Comparison of ENCODE assay signal across 8 mouse cellular contexts in genomic region chr5:33954354-33954753, GRCm38 (mm10). TPM values are rescaled to one million over a fixed set of nuclear protein-coding genes. Genes with fewer than 3 reads are reported as not detected.
DNase-seq lines count a peak whose midpoint lies in the region; ATAC-seq and TF ChIP-seq lines count a peak whose summit lies in the region.

No protein-coding gene starts in this region.

- no peak overlapping the region for H3K27ac ChIP-seq in kidney, embryonic 14.5 days (ENCODE audit: low read depth, low read length)
- H3K27ac ChIP-seq in hindbrain, postnatal 0 days: peak overlapping the region; percentile 48; the same call in 1 of the 2 replicates
- no peak overlapping the region for H3K27ac ChIP-seq in limb, embryonic 11.5 days (replicated peaks; ENCODE audit: low read depth, low read length)
- no peak overlapping the region for H3K27ac ChIP-seq in stomach, postnatal 0 days (replicated peaks)

- H3K4me3 ChIP-seq in kidney, embryonic 14.5 days (ENCODE audit: low read length): no peak overlapping the region
- H3K4me3 ChIP-seq in hindbrain, postnatal 0 days (ENCODE audit: low read length): peak overlapping the region; percentile 26
- no peak overlapping the region for H3K4me3 ChIP-seq in limb, embryonic 11.5 days (ENCODE audit: low read depth, low read length)
- H3K4me3 ChIP-seq in stomach, postnatal 0 days (ENCODE audit: low read depth, low read length): no peak overlapping the region

- DNase-seq in kidney, adult 18-20 months: peak; percentile 80
- DNase-seq in cerebellum, adult 9-11 months: peak; percentile 84
- peak; percentile 85 to 88 for DNase-seq in frontal cortex, postnatal 36 days (ENCODE audit: low spot score in 2 of 2)
- DNase-seq in hindbrain, postnatal 0 days (ENCODE audit: low spot score): peak; percentile 84
- DNase-seq in limb, embryonic 11.5 days (ENCODE audit: low spot score): peak; percentile 67
- peak; percentile 45 to 72 for DNase-seq in natural killer cell, adult 2 months (ENCODE audit: low spot score in 2 of 2)
- peak; percentile 62 for DNase-seq in stomach, postnatal 0 days (ENCODE audit: low spot score)

- no peak for ATAC-seq in kidney, embryonic 14.5 days (ENCODE audit: low FRiP score, low TSS enrichment)
- peak; percentile 94 for ATAC-seq in hindbrain, postnatal 0 days
- no peak for ATAC-seq in limb, embryonic 11.5 days (ENCODE audit: insufficient number of reproducible peaks, low FRiP score, low TSS enrichment, low read depth)
- peak; percentile 38; the same call in 1 of the 2 replicates for ATAC-seq in stomach, postnatal 0 days (ENCODE audit: low FRiP score, low TSS enrichment)

- TF ChIP-seq EP300 in stomach, postnatal 0 days (optimal IDR thresholded peaks at IDR 0.05): no peak

- WGBS in kidney, embryonic 14.5 days: 46% methylated on average over 10 of the region's 10 CpGs
- WGBS in hindbrain, postnatal 0 days: 20% methylated on average over 10 of the region's 10 CpGs
- 38% methylated on average over 10 of the region's 10 CpGs for WGBS in limb, embryonic 11.5 days
- 36% methylated on average over 10 of the region's 10 CpGs for WGBS in stomach, postnatal 0 days

- H3K4me2 ChIP-seq in kidney, embryonic 14.5 days (replicated peaks; ENCODE audit: low read depth, low read length): no peak overlapping the region
- peak overlapping the region; percentile 36; the same call in 1 of the 2 replicates for H3K4me2 ChIP-seq in hindbrain, postnatal 0 days (ENCODE audit: low read depth, low read length)
- H3K4me2 ChIP-seq in limb, embryonic 11.5 days (ENCODE audit: low read depth, severe bottlenecking): no peak overlapping the region
- no peak overlapping the region for H3K4me2 ChIP-seq in stomach, postnatal 0 days (replicated peaks; ENCODE audit: low read depth)

- no peaks in the 10 kb centered on the region for H3K36me3 ChIP-seq in kidney, embryonic 14.5 days (ENCODE audit: control insufficient read depth, insufficient read depth, low read length)
- H3K36me3 ChIP-seq in hindbrain, postnatal 0 days (ENCODE audit: insufficient read depth, low read length): no peaks in the 10 kb centered on the region
- no peaks in the 10 kb centered on the region for H3K36me3 ChIP-seq in limb, embryonic 11.5 days (ENCODE audit: control insufficient read depth, insufficient read depth, low read length)
- no peaks in the 10 kb centered on the region for H3K36me3 ChIP-seq in stomach, postnatal 0 days (ENCODE audit: control insufficient read depth, insufficient read depth, low read length)

- H3K27me3 ChIP-seq in kidney, embryonic 14.5 days (ENCODE audit: control insufficient read depth, insufficient read depth, low read length): no peaks in the 10 kb centered on the region
- no peaks in the 10 kb centered on the region for H3K27me3 ChIP-seq in hindbrain, postnatal 0 days (ENCODE audit: insufficient read depth, low read length)
- H3K27me3 ChIP-seq in limb, embryonic 11.5 days (ENCODE audit: control insufficient read depth, insufficient read depth, low read length): no peaks in the 10 kb centered on the region
- no peaks in the 10 kb centered on the region for H3K27me3 ChIP-seq in stomach, postnatal 0 days (ENCODE audit: control insufficient read depth, insufficient read depth, low read length)

- TF ChIP-seq CTCF in hindbrain, postnatal 0 days (IDR thresholded peaks at IDR 0.05; ENCODE audit: low read depth): peak; percentile 95
- peak; percentile 91 for TF ChIP-seq CTCF in stomach, postnatal 0 days (IDR thresholded peaks at IDR 0.05; ENCODE audit: low read depth)

- peaks cover 21% of the 10 kb centered on the region for H3K9me3 ChIP-seq in kidney, embryonic 14.5 days (ENCODE audit: control insufficient read depth, low read length)
- H3K9me3 ChIP-seq in hindbrain, postnatal 0 days (ENCODE audit: low read length): no peaks in the 10 kb centered on the region
- peaks cover 7% of the 10 kb centered on the region; the same call in 1 of the 2 replicates for H3K9me3 ChIP-seq in limb, embryonic 11.5 days (ENCODE audit: control insufficient read depth, low read length)
- H3K9me3 ChIP-seq in stomach, postnatal 0 days (ENCODE audit: control insufficient read depth, low read length): no peaks in the 10 kb centered on the region; the same call in 1 of the 2 replicates

- no peak overlapping the region for H3K9ac ChIP-seq in kidney, embryonic 14.5 days (ENCODE audit: low read depth, low read length)
- no peak overlapping the region for H3K9ac ChIP-seq in hindbrain, postnatal 0 days (replicated peaks; ENCODE audit: low read length)
- no peak overlapping the region for H3K9ac ChIP-seq in limb, embryonic 11.5 days (ENCODE audit: low read length)
- H3K9ac ChIP-seq in stomach, postnatal 0 days (ENCODE audit: low read length): no peak overlapping the region

- no peaks in the 10 kb centered on the region for H3K4me1 ChIP-seq in kidney, embryonic 14.5 days (ENCODE audit: control insufficient read depth, insufficient read depth, low read length)
- H3K4me1 ChIP-seq in hindbrain, postnatal 0 days (ENCODE audit: insufficient read depth, low read length): no peaks in the 10 kb centered on the region
- H3K4me1 ChIP-seq in limb, embryonic 11.5 days (ENCODE audit: control insufficient read depth, insufficient read depth, low read length): no peaks in the 10 kb centered on the region
- H3K4me1 ChIP-seq in stomach, postnatal 0 days (replicated peaks; ENCODE audit: control insufficient read depth, insufficient read depth): no peaks in the 10 kb centered on the region

RNA-seq across cellular contexts. Expression of gene Nelfa, which starts 18.1 kb away (rescaled TPM):
- polyA plus RNA-seq in kidney, embryonic 14.5 days (2014; fragmentation: Nextera tagmentation; extraction: Ambion mirVana): 47.4 and 60.3 TPM in 2 replicates
- total RNA-seq in hindbrain, postnatal 0 days (2014; rRNA removed): 31.2 and 36.2 TPM in 2 replicates
- 29.4 and 29.6 TPM in 2 replicates for polyA plus RNA-seq in hindbrain, postnatal 0 days (2015; fragmentation: Nextera tagmentation; extraction: Ambion mirVana)
- 71.0 and 78.7 TPM in 2 replicates for polyA plus RNA-seq in limb, embryonic 11.5 days (2014; fragmentation: Nextera tagmentation; extraction: Ambion mirVana)
- polyA plus RNA-seq in stomach, postnatal 0 days (2015; fragmentation: Nextera tagmentation; extraction: Ambion mirVana): 20.4 and 20.5 TPM in 2 replicates

RNA-seq across cellular contexts. Expression of gene Gm1673, which starts 28.9 kb away (rescaled TPM):
- polyA plus RNA-seq in kidney, embryonic 14.5 days (2014; fragmentation: Nextera tagmentation; extraction: Ambion mirVana): 79.8 and 124 TPM in 2 replicates
- total RNA-seq in hindbrain, postnatal 0 days (2014; rRNA removed): 626 and 692 TPM in 2 replicates
- 695 and 703 TPM in 2 replicates for polyA plus RNA-seq in hindbrain, postnatal 0 days (2015; fragmentation: Nextera tagmentation; extraction: Ambion mirVana)
- polyA plus RNA-seq in limb, embryonic 11.5 days (2014; fragmentation: Nextera tagmentation; extraction: Ambion mirVana): 150 and 154 TPM in 2 replicates
- polyA plus RNA-seq in stomach, postnatal 0 days (2015; fragmentation: Nextera tagmentation; extraction: Ambion mirVana): 27.7 and 28.5 TPM in 2 replicates

RNA-seq across cellular contexts. Expression of gene Nat8l, which starts 41.4 kb away (rescaled TPM):
- polyA plus RNA-seq in kidney, embryonic 14.5 days (2014; fragmentation: Nextera tagmentation; extraction: Ambion mirVana): 0.18 and 0.31 TPM in 2 replicates
- total RNA-seq in hindbrain, postnatal 0 days (2014; rRNA removed): 50.3 and 50.9 TPM in 2 replicates
- 6.0 and 6.4 TPM in 2 replicates for polyA plus RNA-seq in hindbrain, postnatal 0 days (2015; fragmentation: Nextera tagmentation; extraction: Ambion mirVana)
- polyA plus RNA-seq in limb, embryonic 11.5 days (2014; fragmentation: Nextera tagmentation; extraction: Ambion mirVana): 0.09 and 0.21 TPM in 2 replicates
- 0.13 and 0.15 TPM in 2 replicates for polyA plus RNA-seq in stomach, postnatal 0 days (2015; fragmentation: Nextera tagmentation; extraction: Ambion mirVana)

Comparison
In these comparisons a context has a peak if more than half of its experiments do, and no peak if none do; other contexts are left out.
1. ATAC-seq: peak in hindbrain, postnatal 0 days (single experiment) and stomach, postnatal 0 days (single experiment); none in kidney, embryonic 14.5 days (single experiment) and limb, embryonic 11.5 days (single experiment).
2. Peak in every context shown above with its lines, with median percentiles within 50 percentile points of each other: DNase-seq.